Mouse (Mus musculus): ENCODE data around the gene Olfr1. TPM values are rescaled to one million over a fixed set of nuclear protein-coding genes. Genes with fewer than 3 reads are reported as not detected.

Gene Olfr1
- polyA plus RNA-seq (2014; fragmentation: Illumina TruSeq; extraction: RNeasy Lipid Tissue Mini Kit (QIAGEN cat#74804)) = not detected

DNA sequence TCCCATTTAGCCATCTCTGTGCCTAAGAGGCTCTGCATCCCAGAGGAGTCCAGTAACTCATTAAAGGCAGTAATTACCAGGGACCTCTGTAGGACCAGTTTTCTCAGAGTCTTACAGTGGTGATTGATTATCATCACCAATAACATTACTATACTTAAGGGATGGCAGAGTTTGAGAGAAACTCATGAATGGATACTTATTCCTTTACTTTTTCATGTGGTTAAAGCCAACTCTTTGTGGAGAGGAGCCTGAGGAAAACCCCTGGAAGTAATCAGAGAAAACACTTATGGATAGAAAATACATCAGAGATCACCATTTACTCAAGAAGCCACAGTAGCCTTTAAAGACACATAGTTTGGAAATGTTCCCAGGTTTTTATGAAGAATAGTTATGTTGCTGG is at the start of gene Olfr1:
Olfr1 (minus strand) TSS at position 101 of the 400 bp plus-strand sequence.

DNA sequence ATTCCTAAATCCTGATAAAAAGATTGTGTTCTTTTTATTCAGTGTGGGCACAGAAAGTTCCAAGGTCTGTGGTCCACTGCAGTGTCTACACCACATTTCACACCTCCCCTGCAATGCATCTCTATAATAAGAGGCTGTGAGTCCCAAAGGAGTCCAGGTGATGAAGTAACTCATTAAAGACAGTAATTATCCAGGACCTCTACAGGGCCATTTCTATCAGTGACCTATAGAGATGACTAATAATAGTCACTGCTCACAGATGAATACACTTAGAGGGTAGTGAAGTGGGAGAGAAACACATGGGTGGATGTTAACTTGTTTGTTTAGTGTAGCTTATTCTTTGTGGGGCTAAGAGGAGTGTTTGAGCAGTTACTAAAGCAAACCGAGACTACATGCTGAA is 29.0 kb upstream of the Olfr1 start, which contains the start of gene Olfr378:
Olfr378 (minus strand) TSS at position 101 of the 400 bp plus-strand sequence.

DNA sequence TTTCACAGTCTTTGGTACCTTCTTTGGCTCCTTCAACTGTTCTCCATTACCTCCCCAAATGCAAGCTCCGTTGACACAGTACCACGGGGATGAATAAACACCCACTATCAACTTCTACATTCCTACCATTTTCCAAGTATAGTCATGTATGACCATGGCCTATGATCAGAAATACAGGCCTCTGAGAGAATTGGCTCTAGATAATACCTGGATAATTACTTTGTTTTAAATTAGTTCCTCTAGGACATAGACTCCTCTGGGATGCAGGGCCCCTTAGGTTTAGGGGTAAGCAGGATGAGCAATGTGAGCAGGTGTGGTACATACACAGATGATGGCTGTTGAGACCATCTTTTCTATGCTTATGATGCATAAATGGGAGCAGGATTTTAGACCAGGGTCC is 28.5 kb downstream of the Olfr1 start, which contains the start of gene Olfr376:
Olfr376 (plus strand) TSS at position 301 of the 400 bp plus-strand sequence.

DNA sequence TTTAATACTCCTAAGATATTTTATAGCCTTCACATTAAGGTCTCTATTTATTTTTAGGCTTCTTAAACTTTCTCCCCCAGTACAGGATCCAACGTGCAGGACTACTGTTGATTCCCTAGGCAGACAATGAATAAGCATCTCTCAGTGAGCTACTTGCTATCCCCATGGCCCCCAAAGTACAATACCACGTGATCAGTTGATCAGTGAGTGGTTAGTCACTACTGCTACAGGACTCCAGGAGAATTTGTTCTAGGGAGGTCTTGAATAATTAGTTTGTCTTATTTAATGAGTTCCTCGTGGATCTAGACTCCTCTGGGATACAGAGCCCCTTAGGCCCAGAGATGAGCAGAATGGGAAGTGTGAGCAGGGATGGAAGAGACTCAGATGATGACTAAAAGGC is 48.9 kb downstream of the Olfr1 start, which contains the start of gene Olfr20:
Olfr20 (plus strand) TSS at position 301 of the 400 bp plus-strand sequence.

Other genes starting within 250 kb of the Olfr1 start
- gene P2rx5, start 239.2 kb downstream of the Olfr1 start, polyA plus RNA-seq (2014; fragmentation: Illumina TruSeq; extraction: RNeasy Lipid Tissue Mini Kit (QIAGEN cat#74804)) = not detected
- 26.8 TPM for gene Emc6, start 222.6 kb downstream of the Olfr1 start, polyA plus RNA-seq (2014; fragmentation: Illumina TruSeq; extraction: RNeasy Lipid Tissue Mini Kit (QIAGEN cat#74804))
- gene Tax1bp3, start 222.5 kb downstream of the Olfr1 start, polyA plus RNA-seq (2014; fragmentation: Illumina TruSeq; extraction: RNeasy Lipid Tissue Mini Kit (QIAGEN cat#74804)) = 30.2 TPM
- 9.2 TPM for gene Ctns, start 200.6 kb downstream of the Olfr1 start, polyA plus RNA-seq (2014; fragmentation: Illumina TruSeq; extraction: RNeasy Lipid Tissue Mini Kit (QIAGEN cat#74804))
- gene Shpk, start 200.2 kb downstream of the Olfr1 start, polyA plus RNA-seq (2014; fragmentation: Illumina TruSeq; extraction: RNeasy Lipid Tissue Mini Kit (QIAGEN cat#74804)) = 1.1 TPM
- not detected for gene Trpv1, start 165.3 kb downstream of the Olfr1 start, polyA plus RNA-seq (2014; fragmentation: Illumina TruSeq; extraction: RNeasy Lipid Tissue Mini Kit (QIAGEN cat#74804))
- gene Trpv3, start 132.2 kb downstream of the Olfr1 start, polyA plus RNA-seq (2014; fragmentation: Illumina TruSeq; extraction: RNeasy Lipid Tissue Mini Kit (QIAGEN cat#74804)) = 0.20 TPM
- gene Aspa, start 70.0 kb downstream of the Olfr1 start, polyA plus RNA-seq (2014; fragmentation: Illumina TruSeq; extraction: RNeasy Lipid Tissue Mini Kit (QIAGEN cat#74804)) = 7.9 TPM
- gene Gm49340, start 69.9 kb downstream of the Olfr1 start, polyA plus RNA-seq (2014; fragmentation: Illumina TruSeq; extraction: RNeasy Lipid Tissue Mini Kit (QIAGEN cat#74804)) = not detected
- 0.74 TPM for gene Spata22, start 69.9 kb downstream of the Olfr1 start, polyA plus RNA-seq (2014; fragmentation: Illumina TruSeq; extraction: RNeasy Lipid Tissue Mini Kit (QIAGEN cat#74804))
- gene Olfr20, start 48.8 kb downstream of the Olfr1 start, polyA plus RNA-seq (2014; fragmentation: Illumina TruSeq; extraction: RNeasy Lipid Tissue Mini Kit (QIAGEN cat#74804)) = not detected
- not detected for gene Olfr376, start 28.4 kb downstream of the Olfr1 start, polyA plus RNA-seq (2014; fragmentation: Illumina TruSeq; extraction: RNeasy Lipid Tissue Mini Kit (QIAGEN cat#74804))
- gene Olfr378, start 28.9 kb upstream of the Olfr1 start, polyA plus RNA-seq (2014; fragmentation: Illumina TruSeq; extraction: RNeasy Lipid Tissue Mini Kit (QIAGEN cat#74804)) = not detected
- not detected for gene Olfr380, start 57.9 kb upstream of the Olfr1 start, polyA plus RNA-seq (2014; fragmentation: Illumina TruSeq; extraction: RNeasy Lipid Tissue Mini Kit (QIAGEN cat#74804))
- gene Olfr381, start 92.0 kb upstream of the Olfr1 start, polyA plus RNA-seq (2014; fragmentation: Illumina TruSeq; extraction: RNeasy Lipid Tissue Mini Kit (QIAGEN cat#74804)) = not detected
- gene Olfr382, start 117.6 kb upstream of the Olfr1 start, polyA plus RNA-seq (2014; fragmentation: Illumina TruSeq; extraction: RNeasy Lipid Tissue Mini Kit (QIAGEN cat#74804)) = not detected
- gene Olfr385, start 193.4 kb upstream of the Olfr1 start, polyA plus RNA-seq (2014; fragmentation: Illumina TruSeq; extraction: RNeasy Lipid Tissue Mini Kit (QIAGEN cat#74804)) = not detected
- not detected for gene Olfr384, start 199.0 kb upstream of the Olfr1 start, polyA plus RNA-seq (2014; fragmentation: Illumina TruSeq; extraction: RNeasy Lipid Tissue Mini Kit (QIAGEN cat#74804))

Data from ovary, adult 10 weeks (tissue).